Mouse (Mus musculus): ENCODE results near the gene Abca12.

DNA sequence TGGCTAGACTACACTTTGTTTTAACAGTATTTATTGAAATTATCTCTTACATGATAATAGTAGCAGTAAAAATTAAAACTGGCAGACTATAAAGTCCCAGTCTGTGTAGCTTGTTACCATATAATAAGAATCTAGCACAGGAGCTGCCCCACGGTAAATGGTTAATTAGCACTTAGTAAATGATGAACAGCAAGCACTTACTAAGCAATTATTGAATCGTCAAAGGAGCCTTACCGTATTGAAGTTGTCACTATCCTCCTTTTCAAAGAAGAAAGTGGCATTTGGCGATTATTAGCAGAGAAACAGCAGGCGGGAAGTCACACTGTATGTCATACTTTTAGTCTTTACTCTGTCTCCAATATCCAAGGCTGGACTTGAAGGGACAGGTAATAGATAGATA lies 3.2 kb upstream of the Abca12 start:
- TF ChIP-seq CTCF (IDR thresholded peaks at IDR 0.05; ENCODE audit: low read depth, low read length) = no peak
- TF ChIP-seq POLR2A (IDR thresholded peaks at IDR 0.05; ENCODE audit: borderline replicate concordance, low read depth, low read length) = no peak

Measured in bone marrow macrophage, adult 2 months (primary cell).